Mouse (Mus musculus) myocyte (in vitro differentiated cells): ENCODE data around the gene Wdr82. TPM values are rescaled to one million over a fixed set of nuclear protein-coding genes. Genes with fewer than 3 reads are reported as not detected.
"Not testable (repeated sequence)": the region's sequence is repeated elsewhere in the genome, so short reads cannot be mapped to it uniquely, and the experiment has no call there.

ENCODE experiments used
- H3K27me3 ChIP-seq: one replicate; pipeline ENCODE4 v1.6.1; 2011; ENCODE audit not compliant: control insufficient read depth, insufficient read depth, insufficient read length
- H3K36me3 ChIP-seq: one replicate; pipeline ENCODE4 v1.6.1; 2011; ENCODE audit not compliant: control insufficient read depth, insufficient read depth
- H3K4me2 ChIP-seq: one replicate; pipeline ENCODE4 v1.6.1; 2011; ENCODE audit warnings: low read depth, control low read depth
- H3K4me3 ChIP-seq: one replicate; pipeline ENCODE4 v1.5.1; 2011; ENCODE audit warnings: mild to moderate bottlenecking, control low read depth, moderate library complexity
- H3K79me2 ChIP-seq: one replicate; pipeline ENCODE4 v1.6.1; 2011; ENCODE audit not compliant: control insufficient read depth, insufficient read depth
- H3ac ChIP-seq: one replicate; pipeline ENCODE4 v1.6.1; 2011; ENCODE audit not compliant: control insufficient read depth, insufficient read length
- CEBPB ChIP-seq: IDR thresholded peaks from 2 replicates; pipeline ENCODE4 v1.6.1; 2011; ENCODE audit warnings: mild to moderate bottlenecking, moderate library complexity; ENCODE audit not compliant: poor library complexity, insufficient read depth, severe bottlenecking
- E2F4 ChIP-seq: IDR thresholded peaks from one replicate; pipeline ENCODE4 v1.6.1; 2011; ENCODE audit warnings: mild to moderate bottlenecking, control low read depth, moderate library complexity; ENCODE audit not compliant: insufficient read depth
- MAX ChIP-seq: IDR thresholded peaks from one replicate; pipeline ENCODE4 v1.6.1; 2011; ENCODE audit warnings: low read depth, mild to moderate bottlenecking, control low read depth
- MYOD1 ChIP-seq, 3 experiments: IDR thresholded peaks; one replicate each; pipeline ENCODE4 v1.6.1; 2011; ENCODE audit warnings: control low read depth in 2 of 3, low read depth in 2 of 3, mild to moderate bottlenecking in 2 of 3, moderate library complexity in 1 of 3; ENCODE audit not compliant: insufficient read length in 2 of 3, control insufficient read depth in 1 of 3
- MYOG ChIP-seq, 3 experiments: IDR thresholded peaks; one replicate each; pipeline ENCODE4 v1.6.1; 2011; ENCODE audit warnings: control low read depth in 2 of 3, low read depth in 2 of 3, mild to moderate bottlenecking in 2 of 3; ENCODE audit not compliant: insufficient read length in 2 of 3, control insufficient read depth in 1 of 3, insufficient read depth in 1 of 3
- POLR2A ChIP-seq: IDR thresholded peaks from one replicate; pipeline ENCODE4 v1.6.1; 2011; ENCODE audit warnings: low read depth, mild to moderate bottlenecking, control low read depth, moderate library complexity; ENCODE audit not compliant: insufficient read length
- POLR2AphosphoS2 ChIP-seq: IDR thresholded peaks from one replicate; pipeline ENCODE4 v1.6.1; 2011; ENCODE audit warnings: low read depth, control low read depth; ENCODE audit not compliant: insufficient read length
- REST ChIP-seq: IDR thresholded peaks from one replicate; pipeline ENCODE4 v1.6.1; 2011; ENCODE audit warnings: mild to moderate bottlenecking, control low read depth, moderate library complexity; ENCODE audit not compliant: insufficient read depth, insufficient read length
- SRF ChIP-seq: IDR thresholded peaks from one replicate; pipeline ENCODE4 v1.6.1; 2011; ENCODE audit warnings: low read depth; ENCODE audit not compliant: control insufficient read depth, insufficient read length
- TCF12 ChIP-seq: IDR thresholded peaks from one replicate; pipeline ENCODE4 v1.6.1; 2011; ENCODE audit warnings: mild to moderate bottlenecking, control low read depth; ENCODE audit not compliant: poor library complexity, insufficient read depth, severe bottlenecking
- TCF3 ChIP-seq: IDR thresholded peaks from one replicate; pipeline ENCODE4 v1.6.1; 2011; ENCODE audit warnings: low read depth, control low read depth; ENCODE audit not compliant: insufficient read length
- USF1 ChIP-seq: IDR thresholded peaks from one replicate; pipeline ENCODE4 v1.6.1; 2011; ENCODE audit warnings: low read depth, mild to moderate bottlenecking, control low read depth, moderate library complexity
- polyA plus RNA-seq: library from polyadenylated mRNA; unstranded; fragments of >200 nt; fragmentation: generic; extraction: Trizol; gene quantifications from one replicate; pipeline ENCODE4 v1.2.1, GENCODE M21; 2012; ENCODE audit warnings: missing spikeins

Gene Wdr82
- polyA plus RNA-seq, 1 experiment, result 29.5 TPM

DNA sequence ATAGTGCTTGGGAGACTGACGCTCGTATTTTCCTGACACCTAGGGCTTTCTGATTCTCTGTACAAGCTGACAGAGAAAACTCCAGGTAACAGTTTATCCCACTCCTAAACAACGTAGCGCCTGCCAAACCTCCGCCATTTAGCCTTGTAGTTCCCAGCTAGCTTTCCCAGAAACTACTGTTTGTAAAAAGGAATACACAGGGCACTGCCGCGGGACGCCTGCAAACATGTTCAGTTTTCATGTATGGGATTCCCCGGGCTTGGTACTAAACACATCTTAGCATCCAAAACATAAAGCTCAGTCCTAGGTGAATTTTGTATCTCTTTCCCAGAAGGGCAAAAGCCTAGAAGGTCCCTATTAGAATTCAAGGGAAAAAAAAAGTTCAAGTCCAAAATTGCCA lies 11.5 kb upstream of the Wdr82 start:
- Histone ChIP-seq H3K79me2 (no peaks in the 10 kb centered on the region), H3K36me3 (no peaks in the 10 kb centered on the region), H3K4me3 (peak overlapping the region; percentile 41), H3K27me3 (no peaks in the 10 kb centered on the region), H3ac (no peak overlapping the region), H3K4me2 (peak overlapping the region; percentile 89)
- no peak for TF ChIP-seq E2F4
- TF ChIP-seq POLR2AphosphoS2, result no peak
- no peak for TF ChIP-seq CEBPB
- TF ChIP-seq MAX, result no peak
- TF ChIP-seq TCF3, result no peak
- TF ChIP-seq SRF, result no peak
- no peak for TF ChIP-seq REST

DNA sequence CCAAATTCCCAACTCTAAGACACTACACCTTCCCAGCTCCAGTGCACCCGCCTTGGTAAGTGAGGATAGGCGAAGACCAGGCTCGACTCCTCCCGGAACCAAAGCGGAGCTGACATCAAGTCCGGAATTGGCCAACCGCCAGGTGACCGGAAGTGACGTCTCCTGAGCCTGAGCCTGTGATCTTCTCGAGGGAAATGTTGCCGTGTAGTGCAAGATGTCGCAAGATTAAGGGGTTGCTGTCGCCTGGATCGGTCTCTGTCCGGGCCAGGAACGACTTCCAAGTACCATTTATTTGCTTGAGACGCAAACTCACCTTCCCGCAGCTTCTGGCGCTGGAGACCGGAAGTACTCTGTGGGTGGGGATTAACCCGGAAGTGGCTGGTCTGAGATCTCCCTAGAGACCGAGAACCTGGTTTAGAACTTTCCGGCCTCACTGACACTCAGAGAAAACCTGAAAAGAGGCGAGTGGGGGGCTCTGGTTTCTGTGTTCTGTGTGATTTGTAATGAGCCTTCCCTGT lies 10.9 kb upstream of the Wdr82 start:
- Histone ChIP-seq H3K4me3 (peak overlapping the region; percentile 41), H3K27me3 (no peaks in the 10 kb centered on the region), H3K36me3 (no peaks in the 10 kb centered on the region), H3K4me2 (peak overlapping the region; percentile 89), H3K79me2 (no peaks in the 10 kb centered on the region), H3ac (no peak overlapping the region)
- TF ChIP-seq POLR2AphosphoS2 (peak; percentile 25), SRF (no peak), CEBPB (no peak), POLR2A (peak; percentile 56), MYOG (IDR thresholded peaks at IDR 0.05; ENCODE audit: control insufficient read depth in 1 of 3, insufficient read depth in 1 of 3, insufficient read length in 2 of 3, low read depth in 2 of 3) (no peak)

DNA sequence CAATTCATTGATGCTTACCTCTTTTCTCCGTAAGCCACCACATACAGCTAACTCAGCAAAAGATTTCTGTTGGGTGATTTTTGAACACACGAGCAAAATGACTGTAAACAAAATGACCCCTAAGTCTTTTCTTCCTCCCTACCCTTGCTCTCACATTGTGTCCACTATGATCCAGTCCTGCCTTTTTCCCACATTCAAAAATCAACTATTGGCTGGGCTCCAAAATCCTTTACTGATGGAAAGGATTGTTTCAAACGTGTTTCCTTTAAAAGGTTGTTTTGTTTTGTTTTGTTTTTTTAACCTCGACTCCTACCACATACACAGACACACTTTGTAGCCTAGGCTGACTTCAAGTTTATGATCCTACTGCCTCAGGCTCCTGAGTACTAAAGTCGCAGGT lies 10.3 kb upstream of the Wdr82 start:
- H3ac ChIP-seq, result no peak overlapping the region
- H3K79me2 ChIP-seq, result no peaks in the 10 kb centered on the region
- no peaks in the 10 kb centered on the region for H3K36me3 ChIP-seq
- peak overlapping the region; percentile 41 for H3K4me3 ChIP-seq
- no peak for TF ChIP-seq CEBPB
- no peak for TF ChIP-seq POLR2A
- no peak for TF ChIP-seq MAX
- no peak for TF ChIP-seq SRF
- TF ChIP-seq REST, result no peak
- no peak for TF ChIP-seq POLR2AphosphoS2
- H3K27me3 ChIP-seq, result no peaks in the 10 kb centered on the region
- H3K4me2 ChIP-seq, result peak overlapping the region; percentile 89

GRCm38 (mm10) chr9:106166709-106167108 lies 4.0 kb upstream of the Wdr82 start:
- Histone ChIP-seq H3K4me3 (no peak overlapping the region), H3K36me3 (no peaks in the 10 kb centered on the region)
- TF ChIP-seq POLR2A, result no peak
- no peak for TF ChIP-seq SRF
- TF ChIP-seq MAX, result no peak

DNA sequence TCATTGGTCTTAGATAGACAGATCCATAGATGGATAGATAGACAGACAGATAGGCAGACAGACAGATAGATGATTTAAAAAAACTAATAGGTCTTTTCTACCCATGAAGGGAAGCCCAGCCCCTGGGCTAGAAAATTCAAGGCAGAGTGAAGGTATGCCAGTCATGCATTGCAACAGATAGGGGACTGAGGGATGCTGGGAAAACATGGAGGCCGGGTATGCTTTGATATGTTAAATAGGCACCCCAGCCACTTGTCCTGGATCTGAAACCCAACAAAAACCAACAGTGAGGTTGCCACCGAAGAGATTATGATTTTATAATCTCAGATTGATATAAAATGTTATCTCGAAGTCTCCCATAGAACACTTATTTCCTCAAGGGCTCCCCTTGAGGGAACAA lies 3.5 kb upstream of the Wdr82 start:
- H3K79me2 ChIP-seq, result peaks cover 13% of the 10 kb centered on the region
- H3K36me3 ChIP-seq, result no peaks in the 10 kb centered on the region
- TF ChIP-seq TCF3 (no peak), MYOD1 (IDR thresholded peaks at IDR 0.05; ENCODE audit: control insufficient read depth in 1 of 3, insufficient read length in 2 of 3, low read depth in 2 of 3) (no peak), SRF (no peak), TCF12 (no peak), REST (no peak), MYOG (IDR thresholded peaks at IDR 0.05; ENCODE audit: control insufficient read depth in 1 of 3, insufficient read depth in 1 of 3, insufficient read length in 2 of 3, low read depth in 2 of 3) (no peak), CEBPB (no peak), MAX (no peak), POLR2AphosphoS2 (no peak), POLR2A (no peak), USF1 (no peak)
- no peak overlapping the region for H3K4me3 ChIP-seq
- no peaks in the 10 kb centered on the region for H3K27me3 ChIP-seq
- no peak overlapping the region for H3K4me2 ChIP-seq
- H3ac ChIP-seq, result no peak overlapping the region

More at GRCm38 (mm10) chr9:106166709-106167108, 4.0 kb upstream of the Wdr82 start:
- Histone ChIP-seq H3K27me3 (no peaks in the 10 kb centered on the region), H3ac (no peak overlapping the region), H3K79me2 (peaks cover 8% of the 10 kb centered on the region), H3K4me2 (no peak overlapping the region)

DNA sequence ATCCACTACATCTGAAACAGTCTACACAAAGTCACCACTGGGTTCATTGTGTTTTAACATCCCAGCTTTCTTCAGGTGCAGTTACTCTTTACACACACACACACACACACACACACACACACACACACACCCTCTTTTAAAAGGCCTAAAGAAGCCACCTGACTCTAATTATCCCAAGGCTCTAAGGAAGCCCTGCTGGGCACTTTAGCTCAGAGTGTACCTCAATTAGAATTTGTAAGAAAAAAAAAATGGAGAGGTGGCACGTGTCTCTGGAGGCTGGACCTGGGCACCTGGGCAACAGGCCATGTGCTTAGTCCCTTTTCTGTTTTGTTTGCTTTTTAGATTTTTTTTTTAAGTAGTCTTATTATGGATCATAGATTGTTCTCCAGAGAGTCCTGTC lies 3.0 kb upstream of the Wdr82 start:
- Histone ChIP-seq H3K4me2 (no peak overlapping the region), H3K27me3 (no peaks in the 10 kb centered on the region), H3K36me3 (no peaks in the 10 kb centered on the region), H3K4me3 (no peak overlapping the region), H3K79me2 (peaks cover 18% of the 10 kb centered on the region), H3ac (no peak overlapping the region)
- no peak for TF ChIP-seq REST
- TF ChIP-seq SRF, result no peak
- TF ChIP-seq MYOG (IDR thresholded peaks at IDR 0.05; ENCODE audit: control insufficient read depth in 1 of 3, insufficient read depth in 1 of 3, insufficient read length in 2 of 3, low read depth in 2 of 3), result no peak
- TF ChIP-seq POLR2A, result no peak
- no peak for TF ChIP-seq USF1
- TF ChIP-seq TCF3, result no peak
- TF ChIP-seq POLR2AphosphoS2, result no peak
- no peak for TF ChIP-seq CEBPB
- TF ChIP-seq MYOD1 (IDR thresholded peaks at IDR 0.05; ENCODE audit: control insufficient read depth in 1 of 3, insufficient read length in 2 of 3, low read depth in 2 of 3), result no peak
- no peak for TF ChIP-seq E2F4

- H3K79me2 ChIP-seq, result peaks cover 31% of the 10 kb centered on the region
- not testable (repeated sequence) for H3K27me3 ChIP-seq, H3K4me3 ChIP-seq, H3K36me3 ChIP-seq, H3ac ChIP-seq, H3K4me2 ChIP-seq
These were observed 1.7 kb upstream of the Wdr82 start for GRCm38 (mm10) chr9:106169006-106169405.
